Mouse (Mus musculus): ENCODE data around the gene Pax6.
A peak's percentile ranks its signal among the peaks of the same experiment; 100 is the strongest.

Pax6 gene

GRCm38 (mm10) chr2:105671116-105671797 is 2.6 kb downstream of the Pax6 start:
- DNase-seq (ENCODE audit: low read depth, low spot score) = no peak

- no peak for DNase-seq (ENCODE audit: low read depth, low spot score)
These were observed 3.3 kb downstream of the Pax6 start for GRCm38 (mm10) chr2:105671798-105672595.

- DNase-seq (ENCODE audit: low read depth, low spot score) = no peak
These were observed 3.9 kb downstream of the Pax6 start for GRCm38 (mm10) chr2:105672596-105672960.

GRCm38 (mm10) chr2:105673054-105673453 is 4.4 kb downstream of the Pax6 start:
- no peak for DNase-seq (ENCODE audit: low read depth, low spot score)

GRCm38 (mm10) chr2:105673631-105674060 is 4.9 kb downstream of the Pax6 start:
- no peak for DNase-seq (ENCODE audit: low read depth, low spot score)

GRCm38 (mm10) chr2:105674061-105674874 is 5.6 kb downstream of the Pax6 start:
- no peak for DNase-seq (ENCODE audit: low read depth, low spot score)

- DNase-seq (ENCODE audit: low read depth, low spot score) = peak; percentile 85
These were observed 6.4 kb downstream of the Pax6 start for GRCm38 (mm10) chr2:105674875-105675729.

GRCm38 (mm10) chr2:105675730-105676079 is 7.0 kb downstream of the Pax6 start:
- DNase-seq (ENCODE audit: low read depth, low spot score) = no peak

- DNase-seq (ENCODE audit: low read depth, low spot score) = no peak
These were observed 7.6 kb downstream of the Pax6 start for GRCm38 (mm10) chr2:105676080-105676908.

- no peak for DNase-seq (ENCODE audit: low read depth, low spot score)
These were observed 8.3 kb downstream of the Pax6 start for GRCm38 (mm10) chr2:105676909-105677433.

GRCm38 (mm10) chr2:105677434-105678105 is 8.9 kb downstream of the Pax6 start:
- no peak for DNase-seq (ENCODE audit: low read depth, low spot score)

- no peak for DNase-seq (ENCODE audit: low read depth, low spot score)
These were observed 9.6 kb downstream of the Pax6 start for GRCm38 (mm10) chr2:105678306-105678705.

- no peak for DNase-seq (ENCODE audit: low read depth, low spot score)
These were observed 10.2 kb downstream of the Pax6 start for GRCm38 (mm10) chr2:105678880-105679321.

- DNase-seq (ENCODE audit: low read depth, low spot score) = no peak
These were observed 10.6 kb downstream of the Pax6 start for GRCm38 (mm10) chr2:105679331-105679730.

- no peak for DNase-seq (ENCODE audit: low read depth, low spot score)
These were observed 11.7 kb downstream of the Pax6 start for GRCm38 (mm10) chr2:105680146-105680998.

GRCm38 (mm10) chr2:105680999-105681710 is 12.5 kb downstream of the Pax6 start:
- no peak for DNase-seq (ENCODE audit: low read depth, low spot score)

GRCm38 (mm10) chr2:105682011-105682501 is 13.4 kb downstream of the Pax6 start:
- no peak for DNase-seq (ENCODE audit: low read depth, low spot score)

All from brain, embryonic 18.5 days (tissue).